Mouse (Mus musculus) heart, postnatal 0 days (tissue): Measurements from ENCODE around the gene Lcn8.

Experiments
- CTCF ChIP-seq: IDR thresholded peaks from 2 replicates; pipeline ENCODE4 v1.5.1; 2016; ENCODE audit warnings: antibody characterized with exemption, control low read depth, low read depth
- EP300 ChIP-seq: IDR thresholded peaks from 2 replicates; pipeline ENCODE4 v1.6.1; 2016; ENCODE audit warnings: antibody characterized with exemption, low read depth

DNA sequence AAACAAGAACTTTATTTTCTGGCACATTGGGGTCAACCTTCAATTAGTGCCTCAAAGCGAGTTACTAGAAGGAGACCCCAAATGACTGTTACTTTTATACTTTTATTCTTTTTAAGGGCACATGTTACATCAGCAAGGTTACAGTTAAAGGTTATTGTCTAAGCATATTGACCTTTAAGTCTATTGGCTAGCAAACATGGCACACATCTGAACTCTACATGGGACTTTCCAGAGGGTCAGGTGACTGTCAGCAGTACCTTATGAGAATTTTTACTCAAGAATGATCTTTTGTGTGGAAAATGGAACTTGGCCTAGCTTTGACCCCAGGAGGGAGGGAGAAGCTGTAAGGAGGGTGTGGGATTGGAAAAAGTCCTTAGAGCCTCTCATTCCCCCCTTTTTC lies 13.6 kb downstream of the Lcn8 start:
- TF ChIP-seq CTCF (no peak), EP300 (no peak)
